In the genomic region with DNA sequence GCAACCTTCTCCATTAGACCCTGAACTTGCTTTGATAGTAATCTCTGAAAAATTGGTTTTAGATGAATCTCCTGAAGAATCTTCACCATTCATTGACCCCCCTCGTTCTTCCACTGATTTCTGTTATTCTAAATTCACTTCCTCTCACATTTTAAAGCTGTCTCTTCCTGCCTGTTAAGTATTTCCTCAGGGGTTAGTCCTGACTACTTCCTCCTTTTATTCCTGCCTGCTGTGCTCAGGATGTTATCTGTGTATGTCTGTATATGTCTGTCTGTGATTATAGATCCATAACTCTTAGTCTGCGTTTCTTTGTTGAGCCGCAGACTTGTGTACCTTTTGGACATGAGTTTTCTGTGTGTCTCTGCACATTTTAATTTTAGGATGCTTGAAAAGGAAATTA, we compare ENCODE assay signal across 17 mouse cellular contexts.
"Had no signal": no experiment of that assay in that cellular context is flagged by ENCODE, and none has a peak within 500 bp of the region (broad histone marks: within the 10 kb centered on the region; RNA-seq: fewer than 3 reads in every experiment).

No protein-coding gene starts in this region.

- H3K9ac ChIP-seq: liver, embryonic 13.5 days; liver, embryonic 15.5 days; liver, postnatal 0 days; midbrain, embryonic 13.5 days; midbrain, embryonic 15.5 days; neural tube, embryonic 12.5 days; stomach, embryonic 15.5 days had no signal

- H3K27ac ChIP-seq: liver, embryonic 13.5 days; liver, embryonic 15.5 days; macrophage; midbrain, embryonic 13.5 days; midbrain, embryonic 15.5 days; neural tube, embryonic 12.5 days; stomach, embryonic 15.5 days; stomach, postnatal 0 days had no signal

- H3K9me3 ChIP-seq: liver, embryonic 13.5 days; liver, embryonic 15.5 days; megakaryocyte, embryonic 14.5 days; midbrain, embryonic 13.5 days; midbrain, embryonic 15.5 days; neural tube, embryonic 12.5 days; stomach, embryonic 15.5 days had no signal

- H3K4me1 ChIP-seq: liver, embryonic 13.5 days; liver, embryonic 15.5 days; megakaryocyte, embryonic 14.5 days; midbrain, embryonic 13.5 days; midbrain, embryonic 15.5 days; neural tube, embryonic 12.5 days; stomach, embryonic 15.5 days had no signal

- H3K4me3 ChIP-seq: liver, embryonic 13.5 days; liver, embryonic 15.5 days; megakaryocyte, embryonic 14.5 days; midbrain, embryonic 13.5 days; midbrain, embryonic 15.5 days; neural tube, embryonic 12.5 days; stomach, embryonic 15.5 days had no signal

- ATAC-seq: liver, postnatal 0 days; midbrain, embryonic 13.5 days; midbrain, embryonic 15.5 days had no signal

- H3K4me2 ChIP-seq: liver, embryonic 13.5 days; liver, embryonic 15.5 days; midbrain, embryonic 11.5 days; midbrain, embryonic 13.5 days; midbrain, embryonic 15.5 days; neural tube, embryonic 12.5 days; stomach, embryonic 15.5 days had no signal

- H3K27me3 ChIP-seq: liver, embryonic 13.5 days; liver, embryonic 15.5 days; megakaryocyte, embryonic 14.5 days; midbrain, embryonic 13.5 days; midbrain, embryonic 15.5 days; neural tube, embryonic 12.5 days; stomach, embryonic 15.5 days had no signal

- DNase-seq: liver, embryonic 13.5 days; liver, postnatal 0 days; lung, adult 2 months; lung, postnatal 14 days; right cerebral cortex, postnatal 14 days; thymus, adult 2 months; thymus, postnatal 25 days; thymus, postnatal 4 days had no signal

- H3K36me3 ChIP-seq: liver, embryonic 13.5 days; liver, embryonic 15.5 days; midbrain, embryonic 13.5 days; midbrain, embryonic 15.5 days; neural tube, embryonic 12.5 days; stomach, embryonic 15.5 days had no signal
